Mouse (Mus musculus) frontal cortex, adult 2 months (tissue): ENCODE measurements around the gene Taf11. TPM values are rescaled to one million over a fixed set of nuclear protein-coding genes. Genes with fewer than 3 reads are reported as not detected.

Experiments used
- DNase-seq, 2 experiments: peaks; one replicate each; pipeline ENCODE4 v3.0.0; 2022; ENCODE audit warnings: low spot score in 1 of 2; ENCODE audit errors: extremely low spot score in 1 of 2
- polyA plus RNA-seq: library from polyadenylated mRNA; depleted of rRNA; stranded (reverse); fragments of >200 nt; gene quantifications from 2 replicates; pipeline ENCODE4 v1.2.3, GENCODE M21; 2012; rRNA removed

Gene Taf11
- polyA plus RNA-seq: 44.0 and 49.3 TPM in 2 replicates

- DNase-seq: peak; percentile 61 to 82
These were observed at the start of gene Taf11 for GRCm38 (mm10) chr17:27909622-27910500. Taf11 (minus strand) TSS chr17:27909844.

DNA sequence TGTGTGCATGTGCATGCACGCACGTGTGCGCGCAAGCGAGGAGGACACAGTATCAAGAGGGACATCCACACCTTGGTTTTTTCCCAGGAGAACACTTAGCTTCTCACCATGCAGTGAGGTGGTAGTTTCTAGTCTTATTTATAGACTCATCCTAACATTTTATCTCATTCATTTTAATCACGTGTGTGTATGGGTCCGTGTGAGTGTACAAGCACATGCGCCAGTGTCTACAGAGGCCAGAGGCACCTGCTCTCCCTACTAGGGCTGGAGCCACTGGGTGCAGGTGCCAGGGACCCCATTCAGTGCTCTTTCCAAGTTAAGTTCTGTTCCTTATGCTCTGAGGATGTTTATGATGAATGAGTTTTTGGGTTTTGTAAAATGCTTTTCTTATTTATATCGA, 48.0 kb upstream of the Taf11 start:
- no peak for DNase-seq

- no peak for DNase-seq
These were observed 45.2 kb upstream of the Taf11 start for GRCm38 (mm10) chr17:27954629-27955402.

DNA sequence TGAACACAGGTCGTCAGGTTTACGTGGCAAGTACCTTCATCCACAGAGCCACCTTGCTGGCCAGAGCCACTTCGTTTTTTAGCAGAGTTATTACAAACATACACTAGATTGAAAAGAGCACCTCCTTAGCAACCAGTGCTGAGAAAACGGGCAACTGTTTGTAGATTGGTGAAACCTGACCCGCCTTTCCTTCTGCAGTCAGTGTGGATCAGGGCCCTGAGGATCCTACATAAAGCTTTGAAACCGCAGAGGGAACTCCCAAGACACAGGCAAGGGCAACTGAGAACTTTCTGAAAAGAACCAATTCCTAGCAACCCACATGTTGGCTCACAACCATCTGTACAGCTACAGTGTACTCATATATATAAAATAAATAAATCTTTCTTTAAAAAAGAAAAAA, 43.5 kb upstream of the Taf11 start:
- no peak for DNase-seq

DNA sequence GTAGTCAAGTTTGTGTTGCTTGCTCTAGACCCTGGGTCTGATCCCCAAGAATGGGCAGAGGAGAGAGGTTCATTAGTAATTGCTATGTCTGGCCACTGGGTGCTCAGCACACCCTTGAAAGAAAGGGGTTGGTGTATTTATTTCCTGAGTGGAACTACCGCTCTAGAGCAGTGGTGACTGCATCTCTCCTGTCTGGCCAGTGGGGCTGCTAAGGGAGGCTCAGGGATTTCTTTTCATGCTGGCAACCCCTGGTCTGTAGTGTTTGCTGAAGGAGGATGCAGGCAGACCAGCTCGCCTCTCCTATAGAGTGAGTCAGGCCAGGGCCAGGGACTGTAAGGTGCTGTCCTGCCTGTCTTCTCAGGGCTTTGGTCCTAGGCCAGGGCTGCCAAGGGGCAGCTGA, 37.5 kb upstream of the Taf11 start:
- DNase-seq: no peak

DNA sequence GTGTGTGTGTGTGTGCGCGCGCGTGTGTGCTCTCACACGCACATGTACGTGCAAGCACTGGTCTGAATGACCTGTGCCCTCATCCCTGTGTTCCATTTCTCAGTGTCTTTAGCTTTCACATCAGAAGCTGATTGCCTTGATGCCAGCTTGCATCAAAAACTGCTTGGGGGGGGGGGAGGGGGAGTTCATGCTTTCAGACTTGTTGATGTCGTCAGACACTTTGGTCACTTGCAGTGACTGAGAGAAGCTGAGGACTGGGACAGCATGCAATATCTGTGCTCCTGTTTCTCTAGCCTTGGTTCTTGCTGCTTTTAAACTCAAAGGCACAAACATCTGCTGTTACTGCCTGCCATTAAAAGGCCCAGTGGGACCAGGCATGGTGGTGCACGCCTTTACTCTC, 36.7 kb upstream of the Taf11 start:
- DNase-seq: no peak

- no peak for DNase-seq
These were observed 36.0 kb upstream of the Taf11 start for GRCm38 (mm10) chr17:27945546-27946216.

DNA sequence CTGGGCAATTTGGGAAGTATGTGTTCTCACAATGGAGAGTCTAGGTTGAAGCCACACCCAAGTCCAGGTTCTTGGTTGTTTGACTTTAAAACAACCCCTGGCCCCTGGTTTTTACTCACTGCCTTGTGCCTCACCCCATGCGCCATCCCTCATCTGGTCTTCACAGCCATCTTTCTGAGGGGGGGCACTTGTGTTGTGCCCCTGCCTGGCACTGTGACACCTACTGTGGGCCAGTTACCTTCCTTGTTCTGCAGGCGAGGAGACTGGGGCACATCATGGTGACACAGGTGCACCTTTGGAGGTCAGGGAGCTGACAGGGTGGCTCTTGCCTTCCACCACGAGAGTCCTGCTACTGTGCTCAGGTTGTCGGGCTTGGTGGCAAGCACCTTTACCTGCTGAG, 32.5 kb upstream of the Taf11 start:
- no peak for DNase-seq

- no peak for DNase-seq
These were observed 32.1 kb upstream of the Taf11 start for GRCm38 (mm10) chr17:27941698-27942097.

- no peak for DNase-seq
These were observed 31.5 kb upstream of the Taf11 start for GRCm38 (mm10) chr17:27941178-27941577.

- DNase-seq: no peak
These were observed 30.7 kb upstream of the Taf11 start for GRCm38 (mm10) chr17:27940352-27940751.

GRCm38 (mm10) chr17:27939028-27939427, 29.4 kb upstream of the Taf11 start:
- no peak for DNase-seq

- DNase-seq: peak in 1 of 2 experiments; percentile 22
These were observed 28.6 kb upstream of the Taf11 start for GRCm38 (mm10) chr17:27938121-27938754.

DNA sequence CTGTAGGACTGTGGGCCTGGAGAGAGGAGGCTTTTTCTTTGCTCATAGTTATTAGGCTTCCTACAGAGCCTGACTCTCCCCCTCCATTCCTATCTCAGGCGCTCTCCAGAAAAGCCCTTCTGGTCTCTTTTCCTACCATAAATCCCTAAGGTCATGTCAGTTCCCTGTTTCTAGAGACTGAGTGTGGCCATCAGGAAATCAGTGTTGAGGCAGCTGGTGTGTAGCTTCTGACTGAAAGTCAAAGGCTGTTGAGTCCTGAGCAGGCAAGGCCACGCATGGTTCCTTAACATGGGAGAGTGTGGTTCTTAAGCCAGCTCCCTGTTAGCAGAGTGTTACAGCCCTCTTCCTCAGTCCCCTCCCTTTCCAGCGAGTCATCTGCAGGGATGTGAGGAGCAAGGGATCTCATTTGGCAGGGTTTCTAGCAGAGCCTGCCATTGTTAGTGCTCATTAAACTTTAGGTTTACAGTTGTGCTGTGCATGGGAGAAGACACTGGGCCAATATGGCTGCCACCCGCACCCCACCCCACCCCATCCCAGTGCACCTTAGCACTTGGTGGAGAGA, 27.5 kb upstream of the Taf11 start:
- DNase-seq: no peak

GRCm38 (mm10) chr17:27935091-27935490, 25.4 kb upstream of the Taf11 start:
- no peak for DNase-seq

DNA sequence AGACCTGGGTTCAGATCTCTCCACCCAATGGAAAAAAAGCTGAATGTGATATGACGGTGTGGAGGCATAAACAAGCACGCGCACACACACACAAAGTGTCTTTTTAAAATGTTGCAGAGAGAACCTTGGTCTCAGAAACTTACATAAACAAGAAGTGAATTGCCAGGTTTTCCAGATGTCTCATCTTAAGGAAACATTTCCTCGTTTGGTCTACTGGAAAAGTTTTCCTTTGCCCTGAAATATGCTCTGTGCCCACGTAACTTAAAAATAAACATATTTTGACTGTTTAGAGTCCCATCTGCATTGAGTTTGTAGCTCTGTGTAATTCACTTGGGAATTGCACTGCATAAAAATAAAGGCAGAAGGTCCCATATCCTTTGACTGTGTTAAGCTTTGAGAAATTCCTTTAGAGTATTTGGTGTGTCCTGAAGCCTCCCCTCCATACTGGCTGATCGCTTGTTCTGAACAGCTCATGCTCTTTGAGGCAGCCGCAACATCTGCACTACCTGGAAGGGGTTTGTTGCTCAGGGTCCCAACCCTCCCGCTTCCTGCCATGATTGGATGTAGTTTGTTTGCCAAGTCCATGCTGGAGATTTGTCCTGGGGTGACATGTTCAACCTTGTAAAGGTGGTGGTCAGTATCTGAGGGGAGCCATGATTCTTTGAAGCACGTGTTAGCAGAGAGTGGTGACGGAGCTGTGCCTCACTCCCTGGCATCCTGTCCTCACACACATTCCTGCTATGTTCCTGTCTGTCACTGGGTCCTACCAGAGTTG, 24.7 kb upstream of the Taf11 start:
- DNase-seq: peak in 1 of 2 experiments; percentile 12

DNA sequence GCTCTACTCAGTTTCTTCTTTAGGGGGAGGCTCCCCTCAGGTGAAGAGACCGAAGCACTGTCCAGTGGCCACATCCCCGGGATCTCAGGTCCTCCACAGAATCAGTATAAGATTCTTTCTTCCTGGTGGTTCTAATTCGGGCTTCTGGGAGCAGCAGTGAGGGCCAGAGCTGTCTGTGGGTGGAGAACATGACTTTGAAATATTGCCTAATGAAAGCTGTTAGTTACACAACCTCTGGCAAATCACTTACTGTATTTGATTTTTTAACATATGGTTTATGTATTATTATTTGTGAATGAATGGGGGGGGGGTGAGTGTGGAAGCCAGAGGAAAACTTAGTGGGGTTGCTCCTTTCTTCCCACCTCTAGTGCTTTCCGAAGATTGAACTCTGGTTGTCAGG, 22.2 kb upstream of the Taf11 start:
- no peak for DNase-seq

- DNase-seq: no peak
These were observed 20.6 kb upstream of the Taf11 start for GRCm38 (mm10) chr17:27930291-27930690.

GRCm38 (mm10) chr17:27925504-27925903, 15.9 kb upstream of the Taf11 start:
- DNase-seq: no peak

DNA sequence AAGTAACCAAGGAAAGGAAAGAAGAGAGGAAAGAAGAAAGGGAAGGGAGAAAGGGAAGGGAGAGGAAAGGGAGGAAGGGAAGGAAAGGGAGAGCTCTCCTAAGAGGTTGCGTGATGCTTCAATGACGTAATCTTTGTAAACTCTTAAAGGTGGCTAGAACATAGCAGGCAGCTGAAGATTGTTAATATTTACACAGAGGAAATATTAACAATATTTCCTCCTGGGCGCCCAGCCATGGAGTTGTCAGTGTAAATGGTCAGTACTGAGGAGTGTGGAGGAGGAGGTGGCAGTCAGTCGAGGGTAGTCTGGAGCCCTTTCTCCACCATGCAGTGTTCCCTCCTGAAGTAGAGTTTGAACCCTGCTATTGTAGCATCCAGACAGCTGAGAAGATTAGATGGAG, 15.4 kb upstream of the Taf11 start:
- DNase-seq: no peak
